Mouse (Mus musculus) liver, embryonic 14.5 days (tissue): ENCODE data around the gene Mgat5. TPM values are rescaled to one million over a fixed set of nuclear protein-coding genes. Genes with fewer than 3 reads are reported as not detected.

Experiments used
- ATAC-seq: fragments of 200-750 bp; cut with Nextera tagmentation; 2 replicates; pipeline ENCODE4 v1.8.0; 2017; ENCODE audit warnings: moderate number of reproducible peaks, mild to moderate bottlenecking, moderate library complexity; ENCODE audit not compliant: insufficient read depth
- DNase-seq, 3 experiments: peaks; one replicate each; pipeline ENCODE4 v3.0.0-alpha.2; 2012 to 2013; ENCODE audit warnings: low read depth in 3 of 3, low spot score in 3 of 3
- H3K27ac ChIP-seq: fragments of 300-500 bp; sonication (generic); 2 replicates; pipeline ENCODE4 v1.5.1; 2014; ENCODE audit warnings: moderate library complexity, mild to moderate bottlenecking, control low read depth, inconsistent platforms
- H3K27me3 ChIP-seq: fragments of 300-500 bp; sonication (generic); 2 replicates; pipeline ENCODE4 v1.6.1; 2014; ENCODE audit warnings: mild to moderate bottlenecking, low read length, moderate library complexity; ENCODE audit not compliant: control insufficient read depth, insufficient read depth
- H3K36me3 ChIP-seq: fragments of 300-500 bp; sonication (generic); replicated peaks from 2 replicates; pipeline ENCODE4 v1.6.1; 2014; ENCODE audit warnings: low read depth; ENCODE audit not compliant: control insufficient read depth, insufficient read depth
- H3K4me1 ChIP-seq, 2 experiments: fragments of 200-500 bp in 1 of 2; fragments of 300-500 bp in 1 of 2; sonication (generic) in 1 of 2; replicated peaks; 2 replicates each; pipeline ENCODE4 v1.6.1; 2012 to 2014; ENCODE audit warnings: antibody characterized with exemption in 1 of 2, inconsistent platforms in 1 of 2, low read length in 1 of 2; ENCODE audit not compliant: control insufficient read depth in 2 of 2, insufficient read depth in 2 of 2
- H3K4me2 ChIP-seq: fragments of 300-500 bp; sonication (generic); 2 replicates; pipeline ENCODE4 v1.6.1; 2014; ENCODE audit warnings: low read depth, mild to moderate bottlenecking, control low read depth, moderate library complexity
- H3K4me3 ChIP-seq, 2 experiments: fragments of 200-500 bp in 1 of 2; fragments of 300-500 bp in 1 of 2; sonication (generic) in 1 of 2; 2 replicates each; pipeline ENCODE4 v1.5.1; 2012 to 2014; ENCODE audit warnings: low read depth in 2 of 2, low read length in 2 of 2, mild to moderate bottlenecking in 2 of 2, control low read depth in 1 of 2, inconsistent platforms in 1 of 2, moderate library complexity in 1 of 2; ENCODE audit not compliant: insufficient read depth in 1 of 2
- H3K9ac ChIP-seq: fragments of 300-500 bp; sonication (generic); replicated peaks from 2 replicates; pipeline ENCODE4 v1.6.1; 2014; ENCODE audit warnings: mild to moderate bottlenecking, control low read depth, moderate library complexity
- H3K9me3 ChIP-seq: fragments of 300-500 bp; sonication (generic); 2 replicates; pipeline ENCODE4 v1.6.1; 2016; ENCODE audit warnings: low read length, mixed read lengths; ENCODE audit not compliant: control insufficient read depth
- CTCF ChIP-seq: IDR thresholded peaks from 2 replicates; pipeline ENCODE4 v1.5.1; 2016; ENCODE audit warnings: antibody characterized with exemption, low read depth, control low read depth
- EP300 ChIP-seq: IDR thresholded peaks from 2 replicates; pipeline ENCODE4 v1.6.1; 2016; ENCODE audit warnings: antibody characterized with exemption, low read depth
- WGBS: fragments of 180-500 bp; shearing (Covaris S2); extraction: QIAGEN DNeasy Blood & Tissue Kit; methylation state at CpG from one replicate; pipeline ENCODE4 v1.1.7; 2014; ENCODE audit not compliant: insufficient replicate concordance; 5-methylcytosine and 5-hydroxymethylcytosine counted together
- polyA plus RNA-seq, 2 experiments: library from polyadenylated mRNA; depleted of rRNA in 1 of 2; stranded (reverse) in 1 of 2; unstranded in 1 of 2; fragments of >200 nt; fragmentation: Nextera tagmentation in 1 of 2; extraction: Ambion mirVana in 1 of 2; gene quantifications; 2 replicates each; pipeline versions ENCODE4 v1.2.1 to v1.2.3; 2012 to 2014

The Mgat5 gene
- polyA plus RNA-seq, 2 experiments: 0.62 to 0.67 TPM

GRCm38 (mm10) chr1:127374157-127374556 is 169.3 kb downstream of the Mgat5 start:
- H3K9ac ChIP-seq: no peak overlapping the region
- H3K4me3 ChIP-seq: no peak overlapping the region
- ATAC-seq (no peak), DNase-seq (no peak)
- H3K36me3 ChIP-seq: no peaks in the 10 kb centered on the region
- H3K4me1 ChIP-seq: peaks cover 0 to 5% of the 10 kb centered on the region in 2 experiments; a peak in 2 of 4 replicates
- TF ChIP-seq CTCF: no peak
- no peak for TF ChIP-seq EP300
- 65% methylated on average over 3 of the region's 3 CpGs for WGBS
- no peaks in the 10 kb centered on the region for H3K9me3 ChIP-seq
- no peak overlapping the region for H3K4me2 ChIP-seq
- H3K27me3 ChIP-seq: no peaks in the 10 kb centered on the region
- H3K27ac ChIP-seq: no peak overlapping the region

- DNase-seq (no peak), ATAC-seq (no peak)
- Histone ChIP-seq H3K9ac (no peak overlapping the region), H3K4me1 (no peaks in the 10 kb centered on the region), H3K4me2 (no peak overlapping the region), H3K9me3 (no peaks in the 10 kb centered on the region), H3K36me3 (no peaks in the 10 kb centered on the region), H3K27ac (no peak overlapping the region), H3K27me3 (no peaks in the 10 kb centered on the region), H3K4me3 (no peak overlapping the region)
- TF ChIP-seq EP300 (no peak), CTCF (no peak)
- WGBS: 53% methylated on average over 4 of the region's 4 CpGs
Measured at GRCm38 (mm10) chr1:127380140-127380539, 175.3 kb downstream of the Mgat5 start.

- no peak overlapping the region for H3K4me2 ChIP-seq
- H3K4me3 ChIP-seq: no peak overlapping the region
- no peaks in the 10 kb centered on the region for H3K36me3 ChIP-seq
- ATAC-seq (no peak), DNase-seq (no peak)
- no peak overlapping the region for H3K27ac ChIP-seq
- no peaks in the 10 kb centered on the region for H3K9me3 ChIP-seq
- no peaks in the 10 kb centered on the region for H3K4me1 ChIP-seq
- WGBS: 67% methylated on average over 13 of the region's 13 CpGs
- no peak overlapping the region for H3K9ac ChIP-seq
- no peaks in the 10 kb centered on the region for H3K27me3 ChIP-seq
- no peak for TF ChIP-seq EP300
Measured at GRCm38 (mm10) chr1:127380749-127381501, 176.1 kb downstream of the Mgat5 start.

GRCm38 (mm10) chr1:127383071-127383470 is 178.3 kb downstream of the Mgat5 start:
- no peak overlapping the region for H3K27ac ChIP-seq

GRCm38 (mm10) chr1:127387226-127387625 is 182.4 kb downstream of the Mgat5 start:
- H3K4me2 ChIP-seq: no peak overlapping the region
- H3K4me3 ChIP-seq: no peak overlapping the region
- 75% methylated on average over 7 of the region's 7 CpGs for WGBS
- H3K36me3 ChIP-seq: no peaks in the 10 kb centered on the region
- TF ChIP-seq CTCF: no peak
- TF ChIP-seq EP300: no peak
- ATAC-seq (no peak), DNase-seq (no peak)
- no peak overlapping the region for H3K27ac ChIP-seq
- H3K9ac ChIP-seq: no peak overlapping the region
- no peaks in the 10 kb centered on the region for H3K27me3 ChIP-seq
- no peaks in the 10 kb centered on the region for H3K9me3 ChIP-seq
- H3K4me1 ChIP-seq: no peaks in the 10 kb centered on the region

More at GRCm38 (mm10) chr1:127383071-127383470, 178.3 kb downstream of the Mgat5 start:
- Histone ChIP-seq H3K9ac (no peak overlapping the region), H3K4me3 (no peak overlapping the region), H3K4me2 (no peak overlapping the region), H3K9me3 (no peaks in the 10 kb centered on the region), H3K27me3 (no peaks in the 10 kb centered on the region), H3K4me1 (no peaks in the 10 kb centered on the region), H3K36me3 (no peaks in the 10 kb centered on the region)
- WGBS: 80% methylated on average over 7 of the region's 7 CpGs
- DNase-seq (no peak), ATAC-seq (no peak)
- TF ChIP-seq EP300 (no peak), CTCF (no peak)
